Mouse (Mus musculus): ENCODE results near the gene Zfp319. TPM values are rescaled to one million over a fixed set of nuclear protein-coding genes. Genes with fewer than 3 reads are reported as not detected.

Gene Zfp319
- polyA plus RNA-seq, 2 experiments: 0.81 to 0.83 TPM

DNA sequence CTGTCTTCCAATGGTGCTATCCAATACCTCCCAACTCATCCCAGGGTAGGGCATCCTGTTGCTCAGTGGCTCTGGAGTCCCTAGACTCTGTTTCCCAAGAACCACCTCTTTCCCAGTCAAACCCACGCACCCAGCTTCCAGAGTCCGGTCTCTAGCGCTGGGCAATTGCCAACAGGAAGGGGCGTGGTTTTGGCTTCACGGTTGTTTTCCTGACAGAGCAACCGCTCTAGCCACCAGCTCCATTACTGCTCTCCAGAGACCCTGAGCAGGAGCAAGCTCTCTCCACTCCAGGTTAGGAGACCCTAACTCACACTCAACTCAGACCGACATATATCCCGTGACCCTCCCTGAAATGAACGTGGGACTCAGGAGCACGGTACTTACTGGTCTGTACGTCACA, 38.6 kb downstream of the Zfp319 start:
- 43% methylated on average over 11 of the region's 11 CpGs for WGBS (ENCODE audit: insufficient replicate concordance)
- Histone ChIP-seq H3K4me3 (ENCODE audit: insufficient read depth in 1 of 2, low read depth in 2 of 2, low read length in 2 of 2) (no peak overlapping the region), H3K4me2 (ENCODE audit: low read depth) (no peak overlapping the region), H3K36me3 (replicated peaks; ENCODE audit: control insufficient read depth, insufficient read depth, low read depth) (no peaks in the 10 kb centered on the region), H3K9me3 (ENCODE audit: control insufficient read depth, low read length) (no peaks in the 10 kb centered on the region), H3K9ac (replicated peaks) (no peak overlapping the region), H3K4me1 (replicated peaks; ENCODE audit: control insufficient read depth in 2 of 2, insufficient read depth in 2 of 2, low read length in 1 of 2) (0 out of 4 replicates have a peak, but pooled peaks cover 0 to 2% of the 10 kb centered on the region in 2 experiments), H3K27me3 (ENCODE audit: control insufficient read depth, insufficient read depth, low read length) (no peaks in the 10 kb centered on the region), H3K27ac (no peak overlapping the region)
- DNase-seq (ENCODE audit: low read depth in 3 of 3, low spot score in 3 of 3) (no peak), ATAC-seq (ENCODE audit: insufficient read depth) (no peak)
- TF ChIP-seq CTCF (IDR thresholded peaks at IDR 0.05; ENCODE audit: low read depth) (no peak), EP300 (IDR thresholded peaks at IDR 0.05; ENCODE audit: low read depth) (no peak)

DNA sequence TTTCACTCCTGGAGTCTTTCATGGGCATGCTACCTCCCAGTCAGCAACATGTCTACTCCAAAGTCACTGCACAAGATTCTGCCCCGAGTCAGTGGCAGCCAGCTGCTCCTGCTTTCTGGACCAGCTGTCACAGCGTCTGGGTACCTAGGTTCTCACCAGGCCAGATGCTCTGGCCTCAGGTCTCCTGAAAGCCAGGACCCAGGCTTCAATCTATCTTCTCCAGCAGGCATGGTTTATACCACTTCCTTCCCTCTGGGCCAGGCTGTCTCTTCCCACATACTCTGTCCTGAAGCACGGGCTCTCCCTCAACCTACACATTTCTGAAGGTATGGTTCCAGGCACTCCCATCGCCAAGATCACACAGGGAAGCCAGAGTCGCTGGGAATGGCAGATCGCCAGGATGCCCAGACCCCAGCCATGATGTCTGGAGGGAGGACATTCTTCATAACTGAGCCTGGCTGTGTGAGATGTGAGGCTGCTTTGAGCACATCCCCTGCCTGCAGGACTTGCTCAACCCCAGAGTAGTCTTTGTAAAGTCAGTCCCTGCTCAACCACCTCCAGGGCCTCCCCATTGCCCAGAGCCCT, 42.6 kb downstream of the Zfp319 start:
- WGBS (ENCODE audit: insufficient replicate concordance): 32% methylated on average over 6 of the region's 6 CpGs
- no peak for DNase-seq (ENCODE audit: low read depth in 3 of 3, low spot score in 3 of 3)
- no peak for ATAC-seq (ENCODE audit: insufficient read depth)
- Histone ChIP-seq H3K9ac (replicated peaks) (no peak overlapping the region), H3K27ac (no peak overlapping the region), H3K9me3 (ENCODE audit: control insufficient read depth, low read length) (no peaks in the 10 kb centered on the region), H3K4me2 (ENCODE audit: low read depth) (no peak overlapping the region), H3K4me3 (ENCODE audit: insufficient read depth in 1 of 2, low read depth in 2 of 2, low read length in 2 of 2) (no peak overlapping the region), H3K4me1 (replicated peaks; ENCODE audit: control insufficient read depth in 2 of 2, insufficient read depth in 2 of 2, low read length in 1 of 2) (0 out of 4 replicates have a peak, but pooled peaks cover 0 to 2% of the 10 kb centered on the region in 2 experiments), H3K27me3 (ENCODE audit: control insufficient read depth, insufficient read depth, low read length) (no peaks in the 10 kb centered on the region), H3K36me3 (replicated peaks; ENCODE audit: control insufficient read depth, insufficient read depth, low read depth) (no peaks in the 10 kb centered on the region)
- no peak for TF ChIP-seq CTCF (IDR thresholded peaks at IDR 0.05; ENCODE audit: low read depth)
- no peak for TF ChIP-seq EP300 (IDR thresholded peaks at IDR 0.05; ENCODE audit: low read depth)

DNA sequence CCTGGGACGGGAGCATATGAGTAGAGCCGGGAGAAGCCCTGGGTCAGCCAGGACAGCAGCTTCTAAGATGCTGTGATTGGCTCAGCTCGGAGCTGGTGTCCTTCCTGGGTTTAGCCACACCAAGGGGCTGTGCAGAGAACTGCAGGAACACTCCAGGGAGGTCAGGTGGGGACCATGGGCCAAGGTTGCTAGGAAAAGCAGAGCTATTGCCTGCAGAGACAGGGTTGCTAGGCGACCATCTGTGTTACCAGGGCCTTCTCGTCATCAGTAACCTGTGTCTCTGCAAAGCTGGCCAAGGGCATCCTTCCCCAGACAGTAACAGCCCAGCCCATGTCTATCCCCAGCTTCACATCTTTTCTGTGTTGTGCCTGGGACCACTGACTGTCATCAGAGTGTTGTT, 50.3 kb downstream of the Zfp319 start:
- DNase-seq (ENCODE audit: low read depth in 3 of 3, low spot score in 3 of 3): no peak
- H3K4me1 ChIP-seq (replicated peaks; ENCODE audit: control insufficient read depth in 2 of 2, insufficient read depth in 2 of 2, low read length in 1 of 2): no peaks in the 10 kb centered on the region
- H3K27me3 ChIP-seq (ENCODE audit: control insufficient read depth, insufficient read depth, low read length): no peaks in the 10 kb centered on the region
- H3K4me3 ChIP-seq (ENCODE audit: insufficient read depth in 1 of 2, low read depth in 2 of 2, low read length in 2 of 2): no peak overlapping the region
- no peak for ATAC-seq (ENCODE audit: insufficient read depth)
- no peak overlapping the region for H3K27ac ChIP-seq
- H3K9ac ChIP-seq (replicated peaks): no peak overlapping the region
- H3K4me2 ChIP-seq (ENCODE audit: low read depth): no peak overlapping the region
- H3K9me3 ChIP-seq (ENCODE audit: control insufficient read depth, low read length): no peaks in the 10 kb centered on the region
- WGBS (ENCODE audit: insufficient replicate concordance): 46% methylated on average over 5 of the region's 5 CpGs
- TF ChIP-seq EP300 (IDR thresholded peaks at IDR 0.05; ENCODE audit: low read depth) (no peak), CTCF (IDR thresholded peaks at IDR 0.05; ENCODE audit: low read depth) (no peak)
- no peaks in the 10 kb centered on the region for H3K36me3 ChIP-seq (replicated peaks; ENCODE audit: control insufficient read depth, insufficient read depth, low read depth)

Other genes starting within 250 kb of the Zfp319 start
- 4.0 and 4.6 TPM in 2 replicates for gene Kifc3, start 129.1 kb downstream of the Zfp319 start, polyA plus RNA-seq (2012; rRNA removed)
- 2.5 and 4.3 TPM in 2 replicates for gene Kifc3, start 129.1 kb downstream of the Zfp319 start, polyA plus RNA-seq (2014; fragmentation: Nextera tagmentation; extraction: Ambion mirVana)
- gene Cngb1, start 25.4 kb downstream of the Zfp319 start, polyA plus RNA-seq (2012; rRNA removed): 0.06 and 0.11 TPM in 2 replicates
- not detected in 2 replicates for gene Cngb1, start 25.4 kb downstream of the Zfp319 start, polyA plus RNA-seq (2014; fragmentation: Nextera tagmentation; extraction: Ambion mirVana)
- not detected in 2 replicates for gene Tepp, start 21.4 kb downstream of the Zfp319 start, polyA plus RNA-seq (2012; rRNA removed)
- gene Tepp, start 21.4 kb downstream of the Zfp319 start, polyA plus RNA-seq (2014; fragmentation: Nextera tagmentation; extraction: Ambion mirVana): not detected in 2 replicates
- 8.7 and 10.8 TPM in 2 replicates for gene Usb1, start 334 bp upstream of the Zfp319 start, polyA plus RNA-seq (2012; rRNA removed)
- gene Usb1, start 334 bp upstream of the Zfp319 start, polyA plus RNA-seq (2014; fragmentation: Nextera tagmentation; extraction: Ambion mirVana): 9.3 and 10.7 TPM in 2 replicates
- gene Mmp15, start 20.3 kb upstream of the Zfp319 start, polyA plus RNA-seq (2012; rRNA removed): 0.64 and 0.83 TPM in 2 replicates
- gene Mmp15, start 20.3 kb upstream of the Zfp319 start, polyA plus RNA-seq (2014; fragmentation: Nextera tagmentation; extraction: Ambion mirVana): 0.43 and 1.1 TPM in 2 replicates
- 22.0 and 30.1 TPM in 2 replicates for gene Cfap20, start 102.9 kb upstream of the Zfp319 start, polyA plus RNA-seq (2012; rRNA removed)
- 34.8 and 35.7 TPM in 2 replicates for gene Cfap20, start 102.9 kb upstream of the Zfp319 start, polyA plus RNA-seq (2014; fragmentation: Nextera tagmentation; extraction: Ambion mirVana)
- gene Csnk2a2, start 158.1 kb upstream of the Zfp319 start, polyA plus RNA-seq (2012; rRNA removed): 9.7 and 12.8 TPM in 2 replicates
- 6.9 and 7.1 TPM in 2 replicates for gene Csnk2a2, start 158.1 kb upstream of the Zfp319 start, polyA plus RNA-seq (2014; fragmentation: Nextera tagmentation; extraction: Ambion mirVana)
- not detected in 2 replicates for gene Ccdc113, start 202.1 kb upstream of the Zfp319 start, polyA plus RNA-seq (2012; rRNA removed)
- not detected in 2 replicates for gene Ccdc113, start 202.1 kb upstream of the Zfp319 start, polyA plus RNA-seq (2014; fragmentation: Nextera tagmentation; extraction: Ambion mirVana)
- gene Prss54, start 244.4 kb upstream of the Zfp319 start, polyA plus RNA-seq (2012; rRNA removed): not detected in 2 replicates
- gene Prss54, start 244.4 kb upstream of the Zfp319 start, polyA plus RNA-seq (2014; fragmentation: Nextera tagmentation; extraction: Ambion mirVana): not detected in 2 replicates

Data from liver, embryonic 14.5 days (tissue).